ENCODE assay signal across 10 mouse cellular contexts in the genomic region with DNA sequence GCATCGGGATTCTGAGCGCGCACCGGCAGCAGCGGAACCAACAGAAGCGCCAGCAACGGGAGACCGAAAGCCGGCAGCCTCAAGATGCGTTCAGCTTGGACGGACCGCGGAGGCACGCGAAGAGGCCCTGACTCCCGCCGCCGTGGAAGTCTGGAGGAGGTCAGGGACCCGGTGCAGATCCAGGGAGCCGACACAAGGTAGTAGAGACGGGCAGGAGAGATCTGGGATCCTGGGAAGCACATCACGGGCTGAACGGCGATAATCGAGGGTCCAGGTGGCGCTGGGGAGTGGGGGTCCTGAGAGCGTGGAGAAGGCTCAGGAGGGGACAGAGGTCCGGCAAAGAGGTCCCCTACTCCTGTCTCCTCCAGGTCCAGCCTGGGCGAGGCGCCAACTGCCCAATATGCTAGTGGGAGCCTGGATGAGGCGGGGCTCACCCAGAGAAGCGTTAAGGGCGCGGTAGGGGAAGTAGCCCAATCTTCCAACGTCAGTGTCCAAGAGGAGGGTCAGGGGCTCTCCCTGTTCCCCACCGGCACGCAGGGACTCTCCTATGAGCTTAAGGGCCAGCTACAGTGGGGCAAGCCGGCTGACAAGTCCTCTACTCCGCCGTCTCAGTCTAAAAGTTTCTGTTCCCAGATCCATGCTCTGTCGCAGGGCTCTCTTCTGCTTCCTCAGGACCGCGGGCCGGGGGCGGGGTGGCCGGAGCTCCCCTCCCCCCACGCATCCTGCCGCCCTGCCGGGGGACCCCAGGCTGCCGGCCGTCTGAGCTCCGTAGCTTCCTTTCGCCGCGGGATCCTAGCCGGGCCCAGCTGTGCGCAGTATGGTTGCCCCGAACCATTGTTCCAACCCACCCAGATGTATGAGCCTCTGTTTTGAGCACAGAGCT. TPM values are rescaled to one million over a fixed set of nuclear protein-coding genes. Genes with fewer than 3 reads are reported as not detected.
DNase-seq lines count a peak whose midpoint lies in the region; ATAC-seq and TF ChIP-seq lines count a peak whose summit lies in the region.
"Had no signal": no experiment of that assay in that cellular context is flagged by ENCODE, and none has a peak within 500 bp of the region (broad histone marks: within the 10 kb centered on the region; RNA-seq: fewer than 3 reads in every experiment).

A gene (minus strand): TSS at position 665 of the 883 bp plus-strand sequence.

- no peak within 1 kb of the TSS for H3K27ac ChIP-seq in heart, embryonic 14.5 days (replicated peaks in 1 of 2; ENCODE audit: control insufficient read depth in 1 of 2, insufficient read depth in 1 of 2, low read depth in 2 of 2, low read length in 2 of 2)
- H3K27ac ChIP-seq in cortical plate, adult 2 months (ENCODE audit: insufficient read depth, low read length) = no peak within 1 kb of the TSS
- H3K27ac ChIP-seq in hindbrain, embryonic 13.5 days = no peak within 1 kb of the TSS

- no peaks in the 10 kb centered on the region for H3K9me3 ChIP-seq in heart, embryonic 14.5 days (ENCODE audit: control insufficient read depth, low read length)
- H3K9me3 ChIP-seq in hindbrain, embryonic 13.5 days = no peaks in the 10 kb centered on the region

- no peak for DNase-seq in heart, postnatal 10 days
- DNase-seq in spleen, adult 18-20 months = no peak
- no peak for DNase-seq in left cerebral cortex, postnatal 25 days (ENCODE audit: low spot score in 2 of 2)
- DNase-seq in thymus, postnatal 25 days = no peak

- WGBS in heart, embryonic 14.5 days = under 1% methylated on average over 58 of the region's 58 CpGs
- WGBS in hindbrain, embryonic 13.5 days = under 1% methylated on average over 52 of the region's 58 CpGs

- intact Hi-C loops in heart, postnatal 10 days (cut with DNase I) = no loop called here
- intact Hi-C loops in left cerebral cortex, postnatal 25 days (cut with DNase I) = no loop called here

- peak within 1 kb of the TSS; percentile 94 for H3K4me2 ChIP-seq in heart, embryonic 14.5 days (ENCODE audit: low read length)
- peak within 1 kb of the TSS; percentile 67 for H3K4me2 ChIP-seq in hindbrain, embryonic 13.5 days

- H3K4me3 ChIP-seq in heart, embryonic 14.5 days (ENCODE audit: control insufficient read depth in 1 of 2, insufficient read depth in 1 of 2, low read depth in 1 of 2, low read length in 2 of 2) = peak within 1 kb of the TSS; percentile 51 to 53
- H3K4me3 ChIP-seq in cortical plate, adult 2 months (ENCODE audit: insufficient read depth, low read length) = peak within 1 kb of the TSS; percentile 22; the same call in 1 of the 2 replicates
- peak within 1 kb of the TSS; percentile 42 for H3K4me3 ChIP-seq in hindbrain, embryonic 13.5 days
- H3K4me3 ChIP-seq: myocyte had no signal

- no peak for TF ChIP-seq CTCF in cortical plate, adult 2 months (IDR thresholded peaks at IDR 0.05; ENCODE audit: extremely low read depth, insufficient read depth, low read length)

- peak within 1 kb of the TSS; percentile 62 for H3K9ac ChIP-seq in heart, embryonic 14.5 days (ENCODE audit: low read length)
- H3K9ac ChIP-seq in hindbrain, embryonic 13.5 days = peak within 1 kb of the TSS; percentile 64

- peaks cover 18% of the 10 kb centered on the region for H3K27me3 ChIP-seq in heart, embryonic 14.5 days (ENCODE audit: control insufficient read depth, insufficient read depth, low read length)
- peaks cover 56% of the 10 kb centered on the region for H3K27me3 ChIP-seq in hindbrain, embryonic 13.5 days
- H3K27me3 ChIP-seq: Patski had no signal

- no peaks in the 10 kb centered on the region for H3K36me3 ChIP-seq in heart, embryonic 14.5 days (ENCODE audit: control insufficient read depth, insufficient read depth, low read length)
- H3K36me3 ChIP-seq in hindbrain, embryonic 13.5 days = no peaks in the 10 kb centered on the region

- H3K4me1 ChIP-seq in heart, embryonic 14.5 days (ENCODE audit: control insufficient read depth in 2 of 2, insufficient read depth in 2 of 2, low read length in 2 of 2) = peaks cover 2 to 12% of the 10 kb centered on the region in 2 experiments; a peak in 3 of 4 replicates
- H3K4me1 ChIP-seq in cortical plate, adult 2 months (ENCODE audit: control insufficient read depth, insufficient read depth, low read length) = no peaks in the 10 kb centered on the region
- peaks cover 11% of the 10 kb centered on the region for H3K4me1 ChIP-seq in hindbrain, embryonic 13.5 days (replicated peaks)

- TF ChIP-seq POLR2A in cortical plate, adult 2 months (IDR thresholded peaks at IDR 0.05; ENCODE audit: extremely low read depth, insufficient read depth, low read length) = no peak

- peak; percentile 33; the same call in 1 of the 2 replicates for ATAC-seq in heart, embryonic 14.5 days (ENCODE audit: insufficient number of reproducible peaks, insufficient read depth, low FRiP score, low read depth)
- 0 out of 2 replicates have a peak, but pooled peaks have one; percentile 46 for ATAC-seq in hindbrain, embryonic 13.5 days (ENCODE audit: low FRiP score)
- peak; percentile 79 for ATAC-seq in megakaryocyte progenitor cell, adult 5-6 weeks (replicated peaks; ENCODE audit: poor library complexity)
- ATAC-seq: Patski had no signal

RNA-seq across cellular contexts. Expression of the gene that starts here (rescaled TPM):
- polyA plus RNA-seq in heart, embryonic 14.5 days (2014; fragmentation: Nextera tagmentation; extraction: Ambion mirVana) = 0.26 and 0.70 TPM in 2 replicates
- under 1 TPM; 0.55 to 0.69 TPM for total RNA-seq in heart, postnatal 10 days (2021)
- 0.23 and 0.28 TPM in 2 replicates for polyA plus RNA-seq in cortical plate, adult 2 months (2012; rRNA removed)
- 1.2 and 1.7 TPM in 2 replicates for polyA plus RNA-seq in hindbrain, embryonic 13.5 days (2015; fragmentation: Nextera tagmentation; extraction: Ambion mirVana)
- total RNA-seq in megakaryocyte progenitor cell, adult 5-6 weeks (2015) = 1.3 and 1.4 TPM in 2 replicates
- 0.42 and 1.4 TPM in 2 replicates for total RNA-seq in megakaryocyte progenitor cell, adult 5-6 weeks (2017)
- under 1 TPM; 0.32 to 0.34 TPM for total RNA-seq in left cerebral cortex, postnatal 25 days (2021)
- polyA plus RNA-seq: myocyte, Patski had no signal

Comparison
In these comparisons a context has a peak if more than half of its experiments do, and no peak if none do; other contexts are left out.
1. Peak in ATAC-seq, H3K4me3 ChIP-seq, H3K9ac ChIP-seq and H3K4me2 ChIP-seq in heart, embryonic 14.5 days; RNA of the gene not detected or under 1 TPM.